Mouse (Mus musculus) lung, postnatal 0 days (tissue): Measurements from ENCODE around the gene Sarm1.

Source experiments
- CTCF ChIP-seq: IDR thresholded peaks from 2 replicates; pipeline ENCODE4 v1.5.1; 2016; ENCODE audit warnings: antibody characterized with exemption, mild to moderate bottlenecking
- EP300 ChIP-seq: IDR thresholded peaks from 2 replicates; pipeline ENCODE4 v1.6.1; 2016; ENCODE audit warnings: antibody characterized with exemption, mild to moderate bottlenecking, control low read depth

GRCm38 (mm10) chr11:78454276-78454675 is 43.3 kb downstream of the Sarm1 start:
- TF ChIP-seq CTCF (no peak), EP300 (no peak)
